Mouse (Mus musculus): ENCODE measurements around the gene Cabin1. TPM values are rescaled to one million over a fixed set of nuclear protein-coding genes. Genes with fewer than 3 reads are reported as not detected.

The Cabin1 gene
- polyA plus RNA-seq, 1 experiment from 2014 or later, result 31.6 TPM

GRCm38 (mm10) chr10:75633048-75633447 is 131.1 kb downstream of the Cabin1 start:
- Histone ChIP-seq H3K4me3 (ENCODE audit: low read depth, low read length) (no peak overlapping the region), H3K9ac (ENCODE audit: low read length) (no peak overlapping the region), H3K9me3 (ENCODE audit: control insufficient read depth, low read length) (no peaks in the 10 kb centered on the region), H3K27me3 (ENCODE audit: control insufficient read depth, insufficient read depth, low read length) (no peaks in the 10 kb centered on the region), H3K36me3 (ENCODE audit: control insufficient read depth, insufficient read depth, low read length) (no peaks in the 10 kb centered on the region), H3K27ac (ENCODE audit: low read depth, low read length) (no peak overlapping the region), H3K4me1 (ENCODE audit: control insufficient read depth, insufficient read depth, low read length) (no peaks in the 10 kb centered on the region), H3K4me2 (no peak overlapping the region)
- no peak for ATAC-seq (ENCODE audit: low FRiP score)
- DNase-seq (ENCODE audit: low spot score, missing footprints), result peak; percentile 75
- 80% methylated on average over 5 of the region's 5 CpGs for WGBS

GRCm38 (mm10) chr10:75632633-75633032 is 131.5 kb downstream of the Cabin1 start:
- no peaks in the 10 kb centered on the region for H3K27me3 ChIP-seq (ENCODE audit: control insufficient read depth, insufficient read depth, low read length)
- no peak overlapping the region for H3K27ac ChIP-seq (ENCODE audit: low read depth, low read length)
- H3K4me3 ChIP-seq (ENCODE audit: low read depth, low read length), result no peak overlapping the region
- DNase-seq (ENCODE audit: low spot score, missing footprints), result peak; percentile 51
- no peaks in the 10 kb centered on the region for H3K9me3 ChIP-seq (ENCODE audit: control insufficient read depth, low read length)
- H3K36me3 ChIP-seq (ENCODE audit: control insufficient read depth, insufficient read depth, low read length), result no peaks in the 10 kb centered on the region
- no peak overlapping the region for H3K9ac ChIP-seq (ENCODE audit: low read length)
- WGBS, result 60% methylated on average over 5 of the region's 5 CpGs
- ATAC-seq (ENCODE audit: low FRiP score), result no peak
- no peaks in the 10 kb centered on the region for H3K4me1 ChIP-seq (ENCODE audit: control insufficient read depth, insufficient read depth, low read length)
- H3K4me2 ChIP-seq, result no peak overlapping the region

- Histone ChIP-seq H3K27ac (ENCODE audit: low read depth, low read length) (no peak overlapping the region), H3K4me2 (no peak overlapping the region), H3K36me3 (ENCODE audit: control insufficient read depth, insufficient read depth, low read length) (no peaks in the 10 kb centered on the region), H3K9ac (ENCODE audit: low read length) (no peak overlapping the region), H3K27me3 (ENCODE audit: control insufficient read depth, insufficient read depth, low read length) (no peaks in the 10 kb centered on the region), H3K4me1 (ENCODE audit: control insufficient read depth, insufficient read depth, low read length) (no peaks in the 10 kb centered on the region), H3K4me3 (ENCODE audit: low read depth, low read length) (no peak overlapping the region), H3K9me3 (ENCODE audit: control insufficient read depth, low read length) (no peaks in the 10 kb centered on the region)
- DNase-seq (ENCODE audit: low spot score, missing footprints) (no peak), ATAC-seq (ENCODE audit: low FRiP score) (no peak)
- WGBS, result 92% methylated on average over 3 of the region's 3 CpGs
Observed at GRCm38 (mm10) chr10:75627490-75627889, 136.7 kb downstream of the Cabin1 start.

- ATAC-seq (ENCODE audit: low FRiP score) (no peak), DNase-seq (ENCODE audit: low spot score, missing footprints) (no peak)
- Histone ChIP-seq H3K9ac (ENCODE audit: low read length) (no peak overlapping the region), H3K4me3 (ENCODE audit: low read depth, low read length) (no peak overlapping the region), H3K36me3 (ENCODE audit: control insufficient read depth, insufficient read depth, low read length) (no peaks in the 10 kb centered on the region), H3K4me1 (ENCODE audit: control insufficient read depth, insufficient read depth, low read length) (no peaks in the 10 kb centered on the region), H3K27me3 (ENCODE audit: control insufficient read depth, insufficient read depth, low read length) (no peaks in the 10 kb centered on the region), H3K27ac (ENCODE audit: low read depth, low read length) (no peak overlapping the region), H3K9me3 (ENCODE audit: control insufficient read depth, low read length) (no peaks in the 10 kb centered on the region), H3K4me2 (no peak overlapping the region)
- 72% methylated on average over 3 of the region's 3 CpGs for WGBS
Observed at GRCm38 (mm10) chr10:75626991-75627390, 137.2 kb downstream of the Cabin1 start.

GRCm38 (mm10) chr10:75625920-75626319 is 138.2 kb downstream of the Cabin1 start:
- DNase-seq (ENCODE audit: low spot score, missing footprints), result peak; percentile 76
- Histone ChIP-seq H3K9me3 (ENCODE audit: control insufficient read depth, low read length) (no peaks in the 10 kb centered on the region), H3K36me3 (ENCODE audit: control insufficient read depth, insufficient read depth, low read length) (no peaks in the 10 kb centered on the region), H3K27me3 (ENCODE audit: control insufficient read depth, insufficient read depth, low read length) (no peaks in the 10 kb centered on the region), H3K9ac (ENCODE audit: low read length) (no peak overlapping the region), H3K4me3 (ENCODE audit: low read depth, low read length) (no peak overlapping the region), H3K4me1 (ENCODE audit: control insufficient read depth, insufficient read depth, low read length) (no peaks in the 10 kb centered on the region), H3K27ac (ENCODE audit: low read depth, low read length) (no peak overlapping the region), H3K4me2 (no peak overlapping the region)
- WGBS, result 68% methylated on average over 6 of the region's 6 CpGs
- ATAC-seq (ENCODE audit: low FRiP score), result no peak

GRCm38 (mm10) chr10:75620818-75621217 is 143.3 kb downstream of the Cabin1 start:
- WGBS, result 52% methylated on average over 3 of the region's 3 CpGs
- H3K4me3 ChIP-seq (ENCODE audit: low read depth, low read length), result no peak overlapping the region
- no peak for DNase-seq (ENCODE audit: low spot score, missing footprints)
- H3K9ac ChIP-seq (ENCODE audit: low read length), result no peak overlapping the region
- no peaks in the 10 kb centered on the region for H3K4me1 ChIP-seq (ENCODE audit: control insufficient read depth, insufficient read depth, low read length)
- no peak overlapping the region for H3K4me2 ChIP-seq
- H3K27ac ChIP-seq (ENCODE audit: low read depth, low read length), result no peak overlapping the region
- no peaks in the 10 kb centered on the region for H3K36me3 ChIP-seq (ENCODE audit: control insufficient read depth, insufficient read depth, low read length)
- no peaks in the 10 kb centered on the region for H3K9me3 ChIP-seq (ENCODE audit: control insufficient read depth, low read length)
- ATAC-seq (ENCODE audit: low FRiP score), result no peak
- H3K27me3 ChIP-seq (ENCODE audit: control insufficient read depth, insufficient read depth, low read length), result no peaks in the 10 kb centered on the region

- Histone ChIP-seq H3K4me2 (no peak overlapping the region), H3K27ac (ENCODE audit: low read depth, low read length) (no peak overlapping the region), H3K27me3 (ENCODE audit: control insufficient read depth, insufficient read depth, low read length) (no peaks in the 10 kb centered on the region), H3K36me3 (ENCODE audit: control insufficient read depth, insufficient read depth, low read length) (no peaks in the 10 kb centered on the region), H3K4me1 (ENCODE audit: control insufficient read depth, insufficient read depth, low read length) (no peaks in the 10 kb centered on the region), H3K9me3 (ENCODE audit: control insufficient read depth, low read length) (no peaks in the 10 kb centered on the region), H3K9ac (ENCODE audit: low read length) (no peak overlapping the region), H3K4me3 (ENCODE audit: low read depth, low read length) (no peak overlapping the region)
- DNase-seq (ENCODE audit: low spot score, missing footprints) (no peak), ATAC-seq (ENCODE audit: low FRiP score) (no peak)
- WGBS, result 89% methylated on average over 4 of the region's 4 CpGs
Observed at GRCm38 (mm10) chr10:75616044-75616443, 148.1 kb downstream of the Cabin1 start.

- H3K36me3 ChIP-seq (ENCODE audit: control insufficient read depth, insufficient read depth, low read length), result no peaks in the 10 kb centered on the region
- H3K9me3 ChIP-seq (ENCODE audit: control insufficient read depth, low read length), result no peaks in the 10 kb centered on the region
- DNase-seq (ENCODE audit: low spot score, missing footprints) (no peak), ATAC-seq (ENCODE audit: low FRiP score) (no peak)
- H3K27ac ChIP-seq (ENCODE audit: low read depth, low read length), result no peak overlapping the region
- H3K27me3 ChIP-seq (ENCODE audit: control insufficient read depth, insufficient read depth, low read length), result no peaks in the 10 kb centered on the region
- no peak overlapping the region for H3K4me3 ChIP-seq (ENCODE audit: low read depth, low read length)
- no peak overlapping the region for H3K9ac ChIP-seq (ENCODE audit: low read length)
- 59% methylated on average over 7 of the region's 7 CpGs for WGBS
- no peak overlapping the region for H3K4me2 ChIP-seq
- no peaks in the 10 kb centered on the region for H3K4me1 ChIP-seq (ENCODE audit: control insufficient read depth, insufficient read depth, low read length)
Observed at GRCm38 (mm10) chr10:75610486-75610885, 153.7 kb downstream of the Cabin1 start.

- DNase-seq (ENCODE audit: low spot score, missing footprints) (no peak), ATAC-seq (ENCODE audit: low FRiP score) (no peak)
- H3K9ac ChIP-seq (ENCODE audit: low read length), result no peak overlapping the region
- 89% methylated on average over 11 of the region's 11 CpGs for WGBS
- no peaks in the 10 kb centered on the region for H3K9me3 ChIP-seq (ENCODE audit: control insufficient read depth, low read length)
- no peaks in the 10 kb centered on the region for H3K36me3 ChIP-seq (ENCODE audit: control insufficient read depth, insufficient read depth, low read length)
- no peaks in the 10 kb centered on the region for H3K4me1 ChIP-seq (ENCODE audit: control insufficient read depth, insufficient read depth, low read length)
- no peak overlapping the region for H3K4me3 ChIP-seq (ENCODE audit: low read depth, low read length)
- H3K4me2 ChIP-seq, result no peak overlapping the region
- no peak overlapping the region for H3K27ac ChIP-seq (ENCODE audit: low read depth, low read length)
- H3K27me3 ChIP-seq (ENCODE audit: control insufficient read depth, insufficient read depth, low read length), result no peaks in the 10 kb centered on the region
Observed at GRCm38 (mm10) chr10:75608975-75609374, 155.2 kb downstream of the Cabin1 start.

GRCm38 (mm10) chr10:75607253-75607652 is 156.9 kb downstream of the Cabin1 start:
- no peak overlapping the region for H3K9ac ChIP-seq (ENCODE audit: low read length)
- whole genome bisulfite sequencing, result 86% methylated on average over 4 of the region's 4 CpGs
- no peaks in the 10 kb centered on the region for H3K36me3 ChIP-seq (ENCODE audit: control insufficient read depth, insufficient read depth, low read length)
- no peaks in the 10 kb centered on the region for H3K9me3 ChIP-seq (ENCODE audit: control insufficient read depth, low read length)
- ATAC-seq (ENCODE audit: low FRiP score), result no peak
- DNase-seq (ENCODE audit: low spot score, missing footprints), result no peak
- H3K4me1 ChIP-seq (ENCODE audit: control insufficient read depth, insufficient read depth, low read length), result no peaks in the 10 kb centered on the region
- no peak overlapping the region for H3K4me2 ChIP-seq
- H3K27ac ChIP-seq (ENCODE audit: low read depth, low read length), result no peak overlapping the region
- H3K4me3 ChIP-seq (ENCODE audit: low read depth, low read length), result no peak overlapping the region
- no peaks in the 10 kb centered on the region for H3K27me3 ChIP-seq (ENCODE audit: control insufficient read depth, insufficient read depth, low read length)
